Comparison of ENCODE assay signal across 9 mouse cellular contexts in genomic region chr17:55957168-55957567, GRCm38 (mm10). TPM values are rescaled to one million over a fixed set of nuclear protein-coding genes. Genes with fewer than 3 reads are reported as not detected.
DNase-seq lines count a peak whose midpoint lies in the region; ATAC-seq and TF ChIP-seq lines count a peak whose summit lies in the region.
"Had no signal": no experiment of that assay in that cellular context is flagged by ENCODE, and none has a peak within 500 bp of the region (broad histone marks: within the 10 kb centered on the region; RNA-seq: fewer than 3 reads in every experiment).

No protein-coding gene starts in this region.

- H3K4me1 ChIP-seq in heart, postnatal 0 days (ENCODE audit: control insufficient read depth, insufficient read depth), result peaks cover 4% of the 10 kb centered on the region; the same call in 1 of the 2 replicates
- peaks cover 4% of the 10 kb centered on the region; the same call in 1 of the 2 replicates for H3K4me1 ChIP-seq in lung, postnatal 0 days (ENCODE audit: insufficient read depth, low read depth, low read length)

- no peak overlapping the region for H3K27ac ChIP-seq in heart, postnatal 0 days (ENCODE audit: low read depth)
- H3K27ac ChIP-seq in lung, postnatal 0 days (ENCODE audit: low read length), result no peak overlapping the region

- peaks cover 12% of the 10 kb centered on the region for H3K36me3 ChIP-seq in C2C12 (ENCODE audit: control insufficient read depth, insufficient read depth)
- peaks cover 15% of the 10 kb centered on the region for H3K36me3 ChIP-seq in heart, postnatal 0 days (replicated peaks; ENCODE audit: control insufficient read depth, insufficient read depth, low read length)
- no peaks in the 10 kb centered on the region for H3K36me3 ChIP-seq in lung, postnatal 0 days (ENCODE audit: insufficient read depth, low read length)

- H3K9me3 ChIP-seq in heart, postnatal 0 days (replicated peaks; ENCODE audit: control insufficient read depth, low read length), result no peaks in the 10 kb centered on the region
- no peaks in the 10 kb centered on the region for H3K9me3 ChIP-seq in lung, postnatal 0 days (ENCODE audit: low read length)

- 14% methylated on average over 9 of the region's 9 CpGs for WGBS in heart, postnatal 0 days
- 15% methylated on average over 9 of the region's 9 CpGs for WGBS in lung, postnatal 0 days

- H3K4me2 ChIP-seq in heart, postnatal 0 days (ENCODE audit: low read depth, low read length), result no peak overlapping the region
- H3K4me2 ChIP-seq in lung, postnatal 0 days (replicated peaks; ENCODE audit: low read depth, low read length), result no peak overlapping the region

- peak; percentile 66 for TF ChIP-seq CTCF in C2C12 (IDR thresholded peaks at IDR 0.05; ENCODE audit: control insufficient read depth, insufficient read depth, insufficient read length)
- TF ChIP-seq CTCF in heart, postnatal 0 days (IDR thresholded peaks at IDR 0.05; ENCODE audit: low read depth), result peak; percentile 78
- peak; percentile 89 for TF ChIP-seq CTCF in lung, postnatal 0 days (IDR thresholded peaks at IDR 0.05)

- peak overlapping the region; percentile 14 for H3ac ChIP-seq in C2C12 (ENCODE audit: control insufficient read depth, insufficient read length, low read depth)

- peak; percentile 81 for DNase-seq in adipocyte (ENCODE audit: low spot score)
- DNase-seq in embryo, embryonic 11 days, result peak; percentile 83
- peak; percentile 76 for DNase-seq in heart, postnatal 0 days (ENCODE audit: low spot score)
- peak; percentile 71 to 91 for DNase-seq in kidney, postnatal 36 days
- peak; percentile 85 for DNase-seq in lung, postnatal 0 days (ENCODE audit: low spot score)
- peak; percentile 66 for DNase-seq in ovary, postnatal 36 days (ENCODE audit: low spot score)
- DNase-seq in thymus, postnatal 4 days, result peak; percentile 88

- no peak for TF ChIP-seq EP300 in heart, postnatal 0 days (IDR thresholded peaks at IDR 0.05; ENCODE audit: low read depth)
- no peak for TF ChIP-seq EP300 in lung, postnatal 0 days (IDR thresholded peaks at IDR 0.05)

- H3K27me3 ChIP-seq in C2C12 (ENCODE audit: control insufficient read depth, insufficient read depth, insufficient read length), result peaks cover 21% of the 10 kb centered on the region
- H3K27me3 ChIP-seq in heart, postnatal 0 days (ENCODE audit: control insufficient read depth, insufficient read depth, low read length), result peaks cover 21% of the 10 kb centered on the region; the same call in 1 of the 2 replicates
- no peaks in the 10 kb centered on the region for H3K27me3 ChIP-seq in lung, postnatal 0 days (replicated peaks; ENCODE audit: insufficient read depth, low read length)

- no peak for ATAC-seq in heart, postnatal 0 days (ENCODE audit: insufficient read depth, low read depth)
- no peak for ATAC-seq in lung, postnatal 0 days

- H3K4me3 ChIP-seq in C2C12 (ENCODE audit: insufficient read depth, poor library complexity, severe bottlenecking), result no peak overlapping the region
- no peak overlapping the region for H3K4me3 ChIP-seq in heart, postnatal 0 days (ENCODE audit: low read depth, low read length)
- H3K4me3 ChIP-seq in lung, postnatal 0 days (ENCODE audit: low read depth, low read length), result no peak overlapping the region

- peaks cover 12% of the 10 kb centered on the region for H3K79me2 ChIP-seq in C2C12 (ENCODE audit: control insufficient read depth, insufficient read depth)

- no peak overlapping the region for H3K9ac ChIP-seq in heart, postnatal 0 days (replicated peaks; ENCODE audit: low read depth, low read length)
- H3K9ac ChIP-seq in lung, postnatal 0 days (replicated peaks; ENCODE audit: low read depth), result no peak overlapping the region

- H3K79me3 ChIP-seq in C2C12 (ENCODE audit: low read depth), result peaks cover 9% of the 10 kb centered on the region

TF ChIP-seq in C2C12, 6 proteins besides CTCF, POLR2A, EP300 and RAD21:
- TF ChIP-seq FOSL1 (IDR thresholded peaks at IDR 0.05; ENCODE audit: insufficient read depth, low read length, poor library complexity, severe bottlenecking), result no peak
- no peak for TF ChIP-seq MYOG (IDR thresholded peaks at IDR 0.05; ENCODE audit: control insufficient read depth, extremely low read depth, insufficient read length)
- no peak for TF ChIP-seq USF1 (IDR thresholded peaks at IDR 0.05; ENCODE audit: low read depth)
- no peak for TF ChIP-seq MYOD1 (IDR thresholded peaks at IDR 0.05; ENCODE audit: control insufficient read depth, insufficient read length, low read depth)
- TF ChIP-seq CEBPB (IDR thresholded peaks at IDR 0.05; ENCODE audit: low read depth), result no peak
- no peak for TF ChIP-seq MAX (IDR thresholded peaks at IDR 0.05)

RNA-seq across cellular contexts. Expression of gene Yju2, which starts 1.7 kb away (rescaled TPM):
- polyA plus RNA-seq in C2C12 (2012; fragmentation: generic; extraction: Trizol), result 15.1 TPM
- 5.9 and 6.4 TPM in 2 replicates for total RNA-seq in heart, postnatal 0 days (2014; rRNA removed; ENCODE audit: low replicate concordance)
- 12.3 and 12.8 TPM in 2 replicates for polyA plus RNA-seq in heart, postnatal 0 days (2015; fragmentation: Nextera tagmentation; extraction: Ambion mirVana)
- 16.8 and 19.2 TPM in 2 replicates for polyA plus RNA-seq in lung, postnatal 0 days (2015; fragmentation: Nextera tagmentation; extraction: Ambion mirVana)

RNA-seq across cellular contexts. Expression of gene Ebi3, which starts 4.7 kb away (rescaled TPM):
- polyA plus RNA-seq in C2C12 (2012; fragmentation: generic; extraction: Trizol), result not detected
- not detected in 2 replicates for total RNA-seq in heart, postnatal 0 days (2014; rRNA removed; ENCODE audit: low replicate concordance)
- polyA plus RNA-seq in heart, postnatal 0 days (2015; fragmentation: Nextera tagmentation; extraction: Ambion mirVana), result 0.37 and 1.1 TPM in 2 replicates
- 3.1 and 3.3 TPM in 2 replicates for polyA plus RNA-seq in lung, postnatal 0 days (2015; fragmentation: Nextera tagmentation; extraction: Ambion mirVana)
- total RNA-seq: gastrocnemius, adult 8-10 months had no signal

RNA-seq across cellular contexts. Expression of gene Zfp119b, which starts 7.9 kb away (rescaled TPM):
- polyA plus RNA-seq in C2C12 (2012; fragmentation: generic; extraction: Trizol), result 0.68 TPM
- 2.9 and 3.8 TPM in 2 replicates for total RNA-seq in heart, postnatal 0 days (2014; rRNA removed; ENCODE audit: low replicate concordance)
- 5.6 and 6.8 TPM in 2 replicates for polyA plus RNA-seq in heart, postnatal 0 days (2015; fragmentation: Nextera tagmentation; extraction: Ambion mirVana)
- 10.0 and 11.0 TPM in 2 replicates for polyA plus RNA-seq in lung, postnatal 0 days (2015; fragmentation: Nextera tagmentation; extraction: Ambion mirVana)

RNA-seq across cellular contexts. Expression of gene Shd, which starts 13.1 kb away (rescaled TPM):
- polyA plus RNA-seq in C2C12 (2012; fragmentation: generic; extraction: Trizol), result not detected
- 7.5 and 11.7 TPM in 2 replicates for total RNA-seq in heart, postnatal 0 days (2014; rRNA removed; ENCODE audit: low replicate concordance)
- 5.0 and 5.7 TPM in 2 replicates for polyA plus RNA-seq in heart, postnatal 0 days (2015; fragmentation: Nextera tagmentation; extraction: Ambion mirVana)
- 3.1 and 3.4 TPM in 2 replicates for polyA plus RNA-seq in lung, postnatal 0 days (2015; fragmentation: Nextera tagmentation; extraction: Ambion mirVana)

RNA-seq across cellular contexts. Expression of gene Fsd1, which starts 29.1 kb away (rescaled TPM):
- polyA plus RNA-seq in C2C12 (2012; fragmentation: generic; extraction: Trizol), result 1.2 TPM
- total RNA-seq in heart, postnatal 0 days (2014; rRNA removed; ENCODE audit: low replicate concordance), result not detected in 2 replicates
- 0.26 and 0.51 TPM in 2 replicates for polyA plus RNA-seq in heart, postnatal 0 days (2015; fragmentation: Nextera tagmentation; extraction: Ambion mirVana)
- polyA plus RNA-seq in lung, postnatal 0 days (2015; fragmentation: Nextera tagmentation; extraction: Ambion mirVana), result 0.36 and 0.37 TPM in 2 replicates
- total RNA-seq: gastrocnemius, adult 8-10 months had no signal
